Comparison of ENCODE assay signal across 8 mouse cellular contexts in the genomic region with DNA sequence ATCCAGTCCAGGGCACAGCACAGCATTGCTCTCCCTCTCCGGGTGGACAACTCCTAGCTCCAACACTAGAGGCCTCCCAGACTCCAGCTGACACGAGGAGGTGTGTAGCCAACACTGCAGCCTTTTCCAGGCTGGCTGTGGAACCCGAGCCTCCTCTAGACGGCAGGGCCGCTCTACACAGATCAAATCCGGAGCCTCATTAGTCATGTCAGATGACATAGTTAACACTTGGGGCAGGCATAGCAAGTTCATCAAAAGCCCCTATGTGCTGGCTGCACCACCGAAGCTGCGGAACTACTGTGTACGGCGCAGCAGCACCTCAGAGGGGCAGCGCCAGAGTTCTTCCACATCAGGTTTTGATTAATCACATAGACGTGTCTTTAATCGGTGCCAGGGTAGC. TPM values are rescaled to one million over a fixed set of nuclear protein-coding genes. Genes with fewer than 3 reads are reported as not detected.
DNase-seq lines count a peak whose midpoint lies in the region; ATAC-seq lines count a peak whose summit lies in the region.

No protein-coding gene starts in this region.

- 18% methylated on average over 13 of the region's 13 CpGs for WGBS in lung, embryonic 15.5 days
- WGBS in embryonic facial prominence, embryonic 14.5 days = 12% methylated on average over 13 of the region's 13 CpGs
- 49% methylated on average over 13 of the region's 13 CpGs for WGBS in hindbrain, embryonic 10.5 days
- WGBS in limb, embryonic 15.5 days = 11% methylated on average over 13 of the region's 13 CpGs

- ATAC-seq in lung, embryonic 15.5 days (ENCODE audit: borderline replicate concordance, extremely low read depth, low FRiP score, low TSS enrichment) = peak; percentile 80
- ATAC-seq in embryonic facial prominence, embryonic 14.5 days (ENCODE audit: low read depth) = peak; percentile 97
- peak; percentile 87 for ATAC-seq in limb, embryonic 15.5 days (ENCODE audit: insufficient number of reproducible peaks, low FRiP score, low TSS enrichment, low read depth)
- ATAC-seq in monocyte, adult 5-6 weeks (replicated peaks; ENCODE audit: insufficient number of reproducible peaks, low FRiP score, low TSS enrichment, poor library complexity, severe bottlenecking) = no peak

- no peak overlapping the region for H3K9ac ChIP-seq in lung, embryonic 15.5 days
- peak overlapping the region; percentile 28 for H3K9ac ChIP-seq in embryonic facial prominence, embryonic 14.5 days (ENCODE audit: low read depth, low read length)
- H3K9ac ChIP-seq in limb, embryonic 15.5 days = no peak overlapping the region

- H3K9me3 ChIP-seq in lung, embryonic 15.5 days = no peaks in the 10 kb centered on the region
- H3K9me3 ChIP-seq in embryonic facial prominence, embryonic 14.5 days (ENCODE audit: control insufficient read depth, low read length) = no peaks in the 10 kb centered on the region
- H3K9me3 ChIP-seq in hindbrain, embryonic 10.5 days = no peaks in the 10 kb centered on the region
- no peaks in the 10 kb centered on the region for H3K9me3 ChIP-seq in limb, embryonic 15.5 days

- peaks cover 9% of the 10 kb centered on the region; the same call in 1 of the 2 replicates for H3K4me1 ChIP-seq in lung, embryonic 15.5 days
- H3K4me1 ChIP-seq in embryonic facial prominence, embryonic 14.5 days (ENCODE audit: control insufficient read depth, insufficient read depth, low read length) = peaks cover 7% of the 10 kb centered on the region
- H3K4me1 ChIP-seq in hindbrain, embryonic 10.5 days (replicated peaks) = peaks cover 13% of the 10 kb centered on the region
- H3K4me1 ChIP-seq in limb, embryonic 15.5 days = peaks cover 30% of the 10 kb centered on the region

- H3K27ac ChIP-seq in lung, embryonic 15.5 days = no peak overlapping the region
- no peak overlapping the region; the same call in 1 of the 2 replicates for H3K27ac ChIP-seq in embryonic facial prominence, embryonic 14.5 days (replicated peaks; ENCODE audit: low read depth, low read length)
- H3K27ac ChIP-seq in hindbrain, embryonic 10.5 days = no peak overlapping the region
- H3K27ac ChIP-seq in limb, embryonic 15.5 days = peak overlapping the region; percentile 69

- H3K4me2 ChIP-seq in lung, embryonic 15.5 days = peak overlapping the region; percentile 37
- H3K4me2 ChIP-seq in embryonic facial prominence, embryonic 14.5 days (ENCODE audit: low read depth, low read length) = peak overlapping the region; percentile 48
- peak overlapping the region; percentile 33 for H3K4me2 ChIP-seq in limb, embryonic 15.5 days

- 0 out of 2 replicates have a peak, but pooled peaks cover 3% of the 10 kb centered on the region for H3K27me3 ChIP-seq in lung, embryonic 15.5 days
- no peaks in the 10 kb centered on the region; the same call in 1 of the 2 replicates for H3K27me3 ChIP-seq in embryonic facial prominence, embryonic 14.5 days (replicated peaks; ENCODE audit: control insufficient read depth, insufficient read depth, low read length)
- no peaks in the 10 kb centered on the region for H3K27me3 ChIP-seq in hindbrain, embryonic 10.5 days (ENCODE audit: insufficient read depth, poor library complexity, severe bottlenecking)
- H3K27me3 ChIP-seq in limb, embryonic 15.5 days = no peaks in the 10 kb centered on the region

- no peaks in the 10 kb centered on the region for H3K36me3 ChIP-seq in lung, embryonic 15.5 days
- no peaks in the 10 kb centered on the region for H3K36me3 ChIP-seq in embryonic facial prominence, embryonic 14.5 days (ENCODE audit: control insufficient read depth, insufficient read depth, low read length)
- H3K36me3 ChIP-seq in hindbrain, embryonic 10.5 days = no peaks in the 10 kb centered on the region
- H3K36me3 ChIP-seq in limb, embryonic 15.5 days = no peaks in the 10 kb centered on the region

- H3K4me3 ChIP-seq in lung, embryonic 15.5 days = no peak overlapping the region; the same call in 1 of the 2 replicates
- H3K4me3 ChIP-seq in embryonic facial prominence, embryonic 14.5 days (ENCODE audit: low read depth, low read length) = 0 out of 2 replicates have a peak overlapping the region, but pooled peaks have one; percentile 15
- H3K4me3 ChIP-seq in hindbrain, embryonic 10.5 days = no peak overlapping the region
- peak overlapping the region; percentile 19; the same call in 1 of the 2 replicates for H3K4me3 ChIP-seq in limb, embryonic 15.5 days

- DNase-seq in lung, postnatal 25 days (ENCODE audit: low spot score) = no peak
- DNase-seq in embryonic facial prominence, embryonic 14.5 days (ENCODE audit: low spot score) = peak; percentile 85
- peak; percentile 46 for DNase-seq in hindbrain, embryonic 10.5 days (ENCODE audit: low spot score)
- DNase-seq in natural killer cell, adult 2 months (ENCODE audit: low spot score in 2 of 2) = no peak
- DNase-seq in urinary bladder, postnatal 25 days (ENCODE audit: low spot score) = no peak

RNA-seq across cellular contexts. Expression of gene Thap12, which starts 17.0 kb away (rescaled TPM):
- polyA plus RNA-seq in lung, embryonic 15.5 days (2015; fragmentation: Nextera tagmentation; extraction: Ambion mirVana) = 56.2 and 57.3 TPM in 2 replicates
- 58.0 and 60.3 TPM in 2 replicates for polyA plus RNA-seq in embryonic facial prominence, embryonic 14.5 days (2014; fragmentation: Nextera tagmentation; extraction: Ambion mirVana)
- polyA plus RNA-seq in hindbrain, embryonic 10.5 days (2016; fragmentation: Nextera tagmentation; extraction: Ambion mirVana) = 57.4 and 63.7 TPM in 2 replicates
- polyA plus RNA-seq in limb, embryonic 15.5 days (2015; fragmentation: Nextera tagmentation; extraction: Ambion mirVana) = 49.9 and 57.0 TPM in 2 replicates
- total RNA-seq in monocyte, adult 5-6 weeks (2017) = 32.9 to 43.6 TPM (median 40.7 TPM) in 3 replicates

RNA-seq across cellular contexts. Expression of gene Emsy, which starts 29.3 kb away (rescaled TPM):
- 23.4 and 25.6 TPM in 2 replicates for polyA plus RNA-seq in lung, embryonic 15.5 days (2015; fragmentation: Nextera tagmentation; extraction: Ambion mirVana)
- 34.0 and 34.1 TPM in 2 replicates for polyA plus RNA-seq in embryonic facial prominence, embryonic 14.5 days (2014; fragmentation: Nextera tagmentation; extraction: Ambion mirVana)
- 37.8 and 38.5 TPM in 2 replicates for polyA plus RNA-seq in hindbrain, embryonic 10.5 days (2016; fragmentation: Nextera tagmentation; extraction: Ambion mirVana)
- polyA plus RNA-seq in limb, embryonic 15.5 days (2015; fragmentation: Nextera tagmentation; extraction: Ambion mirVana) = 23.8 and 25.5 TPM in 2 replicates
- total RNA-seq in monocyte, adult 5-6 weeks (2017) = 40.2 to 72.1 TPM (median 41.5 TPM) in 3 replicates

Comparison
In these comparisons a context has a peak if more than half of its experiments do, and no peak if none do; other contexts are left out.
1. H3K4me3 ChIP-seq: peak in embryonic facial prominence, embryonic 14.5 days (single experiment) and limb, embryonic 15.5 days (single experiment); none in lung, embryonic 15.5 days (single experiment) and hindbrain, embryonic 10.5 days (single experiment).
2. DNase-seq: peak in embryonic facial prominence, embryonic 14.5 days (single experiment) and hindbrain, embryonic 10.5 days (single experiment); none in lung, postnatal 25 days (single experiment), natural killer cell, adult 2 months (0 of 2) and urinary bladder, postnatal 25 days (single experiment).
3. Peak in every context shown above with its lines, with median percentiles within 50 percentile points of each other: H3K4me2 ChIP-seq.